Mouse (Mus musculus) thymus, adult 2 months (tissue): ENCODE data around the gene Inmt.

Experiments used
- CTCF ChIP-seq: fragments of 200-500 bp; IDR thresholded peaks from 2 replicates; pipeline ENCODE4 v1.5.1; 2012; ENCODE audit warnings: mild to moderate bottlenecking, control low read depth, low read length, moderate library complexity, borderline replicate concordance; ENCODE audit not compliant: control insufficient read depth, poor library complexity, insufficient read depth; ENCODE audit errors: extremely low read depth
- POLR2A ChIP-seq: fragments of 200-500 bp; IDR thresholded peaks from 2 replicates; pipeline ENCODE4 v1.6.1; 2012; ENCODE audit warnings: mild to moderate bottlenecking, low read length, control low read depth, moderate library complexity; ENCODE audit not compliant: control insufficient read depth, poor library complexity, insufficient read depth; ENCODE audit errors: extremely low read depth

- TF ChIP-seq CTCF = no peak
- no peak for TF ChIP-seq POLR2A
These were observed 1.0 kb upstream of the Inmt start for GRCm38 (mm10) chr6:55175892-55176291.
